Mouse (Mus musculus): ENCODE results near the gene Jak1. TPM values are rescaled to one million over a fixed set of nuclear protein-coding genes. Genes with fewer than 3 reads are reported as not detected.
A peak's percentile ranks its signal among the peaks of the same experiment; 100 is the strongest.
"Not testable (repeated sequence)": the region's sequence is repeated elsewhere in the genome, so short reads cannot be mapped to it uniquely, and the experiment has no call there.

The Jak1 gene
- total RNA-seq, 2 experiments from 2014 or later = 120 to 126 TPM

GRCm38 (mm10) chr4:101282237-101282636, 17.2 kb upstream of the Jak1 start:
- DNase-seq (ENCODE audit: extremely low spot score in 1 of 2, low spot score in 2 of 2) = no peak
- intact Hi-C loops (cut with DNase I) = no loop called here

GRCm38 (mm10) chr4:101280119-101280518, 15.0 kb upstream of the Jak1 start:
- DNase-seq (ENCODE audit: extremely low spot score in 1 of 2, low spot score in 2 of 2) = no peak
- intact Hi-C loops (cut with DNase I) = no loop called here

- no peak for DNase-seq (ENCODE audit: extremely low spot score in 1 of 2, low spot score in 2 of 2)
- intact Hi-C loops (cut with DNase I) = no loop called here
These were observed 11.5 kb upstream of the Jak1 start for GRCm38 (mm10) chr4:101276456-101277070.

- no peak for DNase-seq (ENCODE audit: extremely low spot score in 1 of 2, low spot score in 2 of 2)
- intact Hi-C loops (cut with DNase I) = no loop called here
These were observed 10.8 kb upstream of the Jak1 start for GRCm38 (mm10) chr4:101275881-101276280.

GRCm38 (mm10) chr4:101270734-101271133, 5.7 kb upstream of the Jak1 start:
- DNase-seq (ENCODE audit: extremely low spot score in 1 of 2, low spot score in 2 of 2) = no peak
- intact Hi-C loops (cut with DNase I) = no loop called here

GRCm38 (mm10) chr4:101268506-101268905, 3.4 kb upstream of the Jak1 start:
- intact Hi-C loops (cut with DNase I) = not testable (repeated sequence)

GRCm38 (mm10) chr4:101265523-101265922, 441 bp upstream of the Jak1 start:
- intact Hi-C loops (cut with DNase I) = no loop called here
- no peak for DNase-seq (ENCODE audit: extremely low spot score in 1 of 2, low spot score in 2 of 2)

More at GRCm38 (mm10) chr4:101268506-101268905, 3.4 kb upstream of the Jak1 start:
- DNase-seq (ENCODE audit: extremely low spot score in 1 of 2, low spot score in 2 of 2) = not testable (repeated sequence)

- intact Hi-C loops (cut with DNase I) = no loop called here
These were observed 928 bp downstream of the Jak1 start for GRCm38 (mm10) chr4:101263968-101264740.

GRCm38 (mm10) chr4:101261596-101261995, 3.5 kb downstream of the Jak1 start:
- intact Hi-C loops (cut with DNase I) = no loop called here
- DNase-seq (ENCODE audit: extremely low spot score in 1 of 2, low spot score in 2 of 2) = no peak

More at GRCm38 (mm10) chr4:101263968-101264740, 928 bp downstream of the Jak1 start:
- DNase-seq (ENCODE audit: extremely low spot score in 1 of 2, low spot score in 2 of 2) = peak in 1 of 2 experiments; percentile 40

- no peak for DNase-seq (ENCODE audit: extremely low spot score in 1 of 2, low spot score in 2 of 2)
- intact Hi-C loops (cut with DNase I) = no loop called here
These were observed 4.3 kb downstream of the Jak1 start for GRCm38 (mm10) chr4:101260744-101261291.

- intact Hi-C loops (cut with DNase I) = no loop called here
- no peak for DNase-seq (ENCODE audit: extremely low spot score in 1 of 2, low spot score in 2 of 2)
These were observed 8.4 kb downstream of the Jak1 start for GRCm38 (mm10) chr4:101256526-101257210.

- no peak for DNase-seq (ENCODE audit: extremely low spot score in 1 of 2, low spot score in 2 of 2)
- intact Hi-C loops (cut with DNase I) = no loop called here
These were observed 10.3 kb downstream of the Jak1 start for GRCm38 (mm10) chr4:101254606-101255349.

- intact Hi-C loops (cut with DNase I) = no loop called here
- DNase-seq (ENCODE audit: extremely low spot score in 1 of 2, low spot score in 2 of 2) = no peak
These were observed 11.1 kb downstream of the Jak1 start for GRCm38 (mm10) chr4:101254015-101254414.

- intact Hi-C loops (cut with DNase I) = no loop called here
These were observed 12.1 kb downstream of the Jak1 start for GRCm38 (mm10) chr4:101252781-101253622.

GRCm38 (mm10) chr4:101252016-101252415, 13.1 kb downstream of the Jak1 start:
- intact Hi-C loops (cut with DNase I) = no loop called here
- no peak for DNase-seq (ENCODE audit: extremely low spot score in 1 of 2, low spot score in 2 of 2)

More at GRCm38 (mm10) chr4:101252781-101253622, 12.1 kb downstream of the Jak1 start:
- no peak for DNase-seq (ENCODE audit: extremely low spot score in 1 of 2, low spot score in 2 of 2)

GRCm38 (mm10) chr4:101249977-101250743, 14.9 kb downstream of the Jak1 start:
- intact Hi-C loops (cut with DNase I) = no loop called here

GRCm38 (mm10) chr4:101247355-101247754, 17.7 kb downstream of the Jak1 start:
- intact Hi-C loops (cut with DNase I) = no loop called here
- DNase-seq (ENCODE audit: extremely low spot score in 1 of 2, low spot score in 2 of 2) = no peak

More at GRCm38 (mm10) chr4:101249977-101250743, 14.9 kb downstream of the Jak1 start:
- DNase-seq (ENCODE audit: extremely low spot score in 1 of 2, low spot score in 2 of 2) = no peak
